Mouse (Mus musculus) bone marrow, adult 2 months (tissue): ENCODE results near the gene Rgs5.

ENCODE experiments used
- CTCF ChIP-seq: fragments of 200-500 bp; IDR thresholded peaks from 2 replicates; pipeline ENCODE4 v1.5.1; 2011; ENCODE audit warnings: low read length, control low read depth; ENCODE audit not compliant: control insufficient read depth, insufficient read depth
- POLR2A ChIP-seq: fragments of 200-500 bp; IDR thresholded peaks from 2 replicates; pipeline ENCODE4 v1.6.1; 2011; ENCODE audit warnings: low read depth, mild to moderate bottlenecking, control low read depth, low read length, borderline replicate concordance; ENCODE audit not compliant: control insufficient read depth

DNA sequence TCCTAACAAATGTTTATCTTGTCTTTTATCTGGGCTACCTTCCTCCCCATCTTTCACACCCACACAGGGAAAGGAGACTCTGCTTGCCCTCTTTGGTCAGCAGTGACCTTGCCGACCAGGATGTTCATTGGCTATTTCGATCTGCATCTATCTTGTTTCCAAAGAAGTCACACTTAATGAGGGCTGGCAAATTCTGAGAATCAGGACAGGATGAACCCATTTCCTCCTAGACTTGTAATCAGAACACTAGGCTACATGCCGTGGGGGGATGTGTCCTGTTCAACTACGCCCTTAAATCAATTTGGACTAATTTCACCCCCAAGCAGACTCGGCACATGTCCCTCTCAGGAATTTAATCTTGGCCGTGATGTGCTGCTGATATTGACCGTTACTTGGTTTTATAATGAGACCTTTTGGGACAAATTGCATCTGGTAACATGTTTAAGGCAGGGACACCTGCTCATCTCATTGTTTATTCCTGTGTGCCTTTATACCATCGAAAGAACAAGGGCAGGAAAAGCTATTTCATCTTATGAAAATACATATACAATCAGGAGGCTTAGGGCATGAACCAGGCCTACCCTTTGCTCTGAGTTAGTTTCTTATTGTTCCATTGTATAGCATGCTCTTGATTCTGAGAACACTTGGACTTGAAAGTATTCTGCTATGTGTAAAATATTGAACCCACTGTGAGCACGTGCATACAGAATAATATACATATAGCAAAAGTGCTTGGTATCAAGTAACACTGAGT, 25.3 kb downstream of the Rgs5 start:
- TF ChIP-seq CTCF = no peak
- no peak for TF ChIP-seq POLR2A
